Mouse (Mus musculus) neutrophil, adult 5-6 weeks (primary cell): ENCODE measurements around the gene Gys2. TPM values are rescaled to one million over a fixed set of nuclear protein-coding genes. Genes with fewer than 3 reads are reported as not detected.
"Not testable (repeated sequence)": the region's sequence is repeated elsewhere in the genome, so short reads cannot be mapped to it uniquely, and the experiment has no call there.

Experiments
- ATAC-seq: fragments of 151-379, 151-347 bp; 2 replicates; pipeline ENCODE4 v1.8.0; 2017; ENCODE audit warnings: mild to moderate bottlenecking, moderate TSS enrichment; ENCODE audit not compliant: insufficient number of reproducible peaks, poor library complexity, low FRiP score, severe bottlenecking; ENCODE audit errors: extremely low read depth
- total RNA-seq: library from RNA; stranded (forward); fragments of 200-1000 nt; gene quantifications from 2 replicates; pipeline ENCODE4 v1.2.3, GENCODE M21; 2017

Gene Gys2
- total RNA-seq, result not detected in 2 replicates

DNA sequence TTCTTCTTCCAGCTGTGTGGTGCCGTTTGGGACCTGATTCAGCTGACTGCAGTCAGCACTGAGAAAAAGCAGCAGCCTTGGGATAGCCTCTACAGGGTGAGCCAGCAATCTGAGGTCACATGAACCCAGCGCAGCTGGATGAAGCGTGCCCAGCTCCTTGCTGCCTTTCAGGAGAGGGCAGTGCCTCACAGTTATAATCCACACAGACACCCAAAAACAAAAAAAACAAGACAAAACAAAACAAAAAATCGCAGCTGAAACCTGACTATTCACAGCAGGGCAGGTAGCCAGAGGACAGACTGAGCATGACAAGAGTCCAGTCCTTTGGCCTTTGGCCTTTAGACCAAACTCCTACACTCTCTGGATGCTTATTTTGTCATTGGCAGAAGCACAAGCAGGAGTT is at the start of gene Gys2:
Gys2 (minus strand) TSS at position 309 of the 403 bp plus-strand sequence.
- ATAC-seq, result no peak

DNA sequence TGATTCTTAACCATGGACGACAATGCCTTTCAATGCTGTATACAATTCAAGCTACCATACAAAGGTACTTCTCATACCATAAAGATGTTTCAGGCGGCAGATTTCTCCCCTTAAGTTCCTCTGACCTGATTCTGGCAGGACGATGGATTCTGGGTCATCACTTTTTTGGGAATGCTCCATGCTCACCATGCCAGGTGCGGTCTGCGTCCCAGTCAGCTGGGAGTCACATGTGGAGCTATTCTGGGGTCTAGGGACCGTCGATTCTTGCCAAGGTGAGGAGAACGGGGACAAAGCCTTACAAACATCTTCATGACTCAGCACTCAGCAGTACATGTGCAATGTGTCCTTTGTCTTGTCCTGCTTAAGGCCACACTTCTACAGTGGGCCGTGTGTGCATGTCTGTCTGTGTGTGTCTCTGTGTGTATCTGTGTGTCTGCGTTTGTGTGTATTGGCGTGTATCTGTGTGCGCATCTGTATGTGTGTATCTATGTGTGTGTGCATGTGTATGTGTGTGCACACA is 48.7 kb upstream of the Gys2 start:
- ATAC-seq, result no peak

DNA sequence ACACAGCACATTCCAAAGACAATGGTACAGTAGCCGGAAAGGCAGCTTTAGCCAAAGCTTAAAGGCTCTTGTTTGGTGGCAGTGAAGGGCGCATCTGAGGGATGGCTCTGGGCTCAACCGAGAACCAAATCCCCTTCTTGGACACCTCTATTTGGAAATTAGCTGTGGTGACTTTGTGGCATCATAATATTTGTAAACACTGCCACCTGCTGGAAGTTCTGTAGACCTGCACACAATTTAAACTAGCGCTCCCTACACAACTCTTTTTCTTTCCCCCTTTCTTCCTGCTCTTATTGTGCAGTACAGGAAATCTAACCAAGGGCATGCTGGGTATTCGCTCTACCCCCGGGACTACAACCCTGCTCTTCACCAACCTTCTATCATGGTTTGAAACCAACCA is 46.2 kb upstream of the Gys2 start:
- ATAC-seq, result 0 out of 2 replicates have a peak, but pooled peaks have one; percentile 23

DNA sequence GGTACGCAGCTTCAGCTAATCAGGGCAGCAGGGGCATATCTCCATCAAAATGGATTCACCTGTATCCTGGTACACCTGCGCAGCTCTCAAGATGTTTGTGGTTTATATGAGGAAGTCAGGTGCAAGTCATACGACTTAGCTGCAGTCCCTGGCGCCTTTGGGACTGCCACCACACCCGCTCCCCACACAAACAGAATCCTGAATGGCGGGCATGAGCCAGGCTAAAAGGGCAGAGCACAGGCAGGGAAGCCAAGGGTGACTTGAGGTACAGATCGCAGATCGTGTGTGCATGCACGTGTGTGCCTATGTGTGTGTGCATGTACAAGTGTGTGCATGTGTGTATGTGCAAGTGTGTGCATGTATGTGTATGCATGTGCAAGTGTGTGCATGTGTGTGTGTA is 42.5 kb upstream of the Gys2 start:
- not testable (repeated sequence) for ATAC-seq

- no peak for ATAC-seq
Measured at GRCm38 (mm10) chr6:142514912-142515311, 42.0 kb upstream of the Gys2 start.

DNA sequence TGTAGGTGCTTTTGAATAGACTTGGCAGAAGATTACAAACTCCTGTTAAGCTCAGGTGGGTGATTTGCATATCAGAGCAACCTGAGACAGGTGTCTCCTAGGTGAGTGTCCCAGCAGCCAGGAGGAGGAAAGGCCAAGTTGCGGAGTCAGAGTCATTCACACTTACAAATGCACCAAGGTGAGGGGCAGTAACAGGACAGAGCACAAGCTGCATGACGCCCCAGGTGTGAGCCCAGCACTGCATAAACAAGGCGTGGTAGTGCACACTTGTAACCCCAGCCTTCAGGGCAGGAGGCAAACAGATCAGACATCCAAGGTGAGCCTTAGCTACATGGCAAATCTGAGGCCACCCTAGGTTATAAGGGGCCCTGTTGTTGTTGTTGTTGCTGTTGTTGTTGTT is 40.0 kb upstream of the Gys2 start:
- ATAC-seq, result no peak

- no peak for ATAC-seq
Measured at GRCm38 (mm10) chr6:142511516-142512135, 38.7 kb upstream of the Gys2 start.

DNA sequence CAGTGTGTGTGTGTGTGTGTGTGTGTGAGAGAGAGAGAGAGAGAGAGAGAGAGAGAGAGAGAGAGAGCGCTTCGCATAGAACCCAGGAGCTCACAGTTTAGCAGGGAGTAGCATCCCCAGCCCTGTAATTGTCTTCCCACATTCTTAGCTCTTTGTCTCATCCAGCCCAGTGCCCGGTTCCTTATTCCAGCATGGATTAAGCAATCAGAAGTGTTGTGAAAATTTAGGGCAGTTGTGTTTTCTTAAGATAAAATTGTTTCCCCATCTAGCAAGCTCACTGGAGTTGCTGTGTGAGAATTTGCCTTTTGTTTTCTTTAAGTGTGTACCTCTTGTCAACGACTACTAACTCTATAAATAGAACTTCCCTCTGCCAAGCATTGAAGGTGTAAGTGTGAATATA is 35.8 kb upstream of the Gys2 start:
- no peak for ATAC-seq

DNA sequence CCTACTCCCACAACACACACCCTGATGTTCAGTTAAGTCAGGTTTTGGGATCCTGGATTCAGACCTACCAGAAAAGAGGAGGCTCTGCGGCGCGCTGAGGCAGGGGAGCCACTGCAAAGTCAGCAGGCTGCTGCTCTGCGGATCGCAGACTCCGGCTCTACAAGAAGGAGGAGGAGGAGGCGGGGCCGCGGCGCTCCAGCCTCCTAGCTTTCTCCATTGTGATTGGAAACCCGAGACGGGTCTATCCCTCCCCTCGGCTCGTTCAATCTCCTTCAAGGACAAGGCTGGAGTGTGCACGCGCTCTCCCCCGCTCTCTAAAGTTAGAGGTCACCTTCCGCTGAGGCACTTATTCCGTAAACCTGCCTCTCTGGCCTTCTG is 34.9 kb upstream of the Gys2 start, which contains the start of gene Ldhb:
Ldhb (minus strand) TSS at position 173 of the 378 bp plus-strand sequence.
- ATAC-seq, result peak; percentile 57

DNA sequence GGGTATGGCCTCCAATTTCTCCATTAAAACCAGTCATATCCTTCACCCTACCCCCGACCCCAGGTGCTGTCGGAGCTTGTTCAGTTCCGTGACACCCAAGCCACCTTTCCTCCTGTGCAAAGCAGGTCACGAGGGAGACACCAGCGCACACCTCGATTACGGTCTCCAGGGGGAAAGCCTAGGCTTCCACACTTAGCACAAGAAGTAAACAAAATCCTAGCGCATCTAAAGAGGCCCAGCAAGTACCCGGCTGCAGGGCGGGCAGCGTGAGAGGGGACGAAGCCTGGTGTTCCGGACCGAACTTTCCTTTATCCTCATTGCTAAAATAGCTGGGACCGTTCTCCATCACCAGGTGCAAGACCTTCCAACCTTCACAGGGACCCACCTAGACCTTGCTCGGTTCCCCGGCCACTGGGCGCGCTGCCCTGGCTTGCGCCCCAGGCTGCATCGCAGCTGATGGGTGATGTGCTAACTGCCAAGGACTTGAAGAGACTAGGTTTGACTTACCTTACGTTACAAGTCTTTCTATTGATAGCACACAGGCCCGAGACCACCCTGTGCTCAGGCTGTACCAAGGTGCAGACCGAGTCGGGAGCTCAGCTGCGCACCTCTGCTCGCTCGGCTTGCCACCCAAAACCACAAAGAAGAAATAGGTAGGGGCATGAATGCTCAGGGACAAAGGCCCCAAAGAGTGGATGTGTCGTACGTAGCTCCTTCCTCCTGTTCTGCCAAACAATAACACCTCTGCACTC is 34.3 kb upstream of the Gys2 start:
- no peak for ATAC-seq

- ATAC-seq, result no peak
Measured at GRCm38 (mm10) chr6:142506338-142507032, 33.6 kb upstream of the Gys2 start.

DNA sequence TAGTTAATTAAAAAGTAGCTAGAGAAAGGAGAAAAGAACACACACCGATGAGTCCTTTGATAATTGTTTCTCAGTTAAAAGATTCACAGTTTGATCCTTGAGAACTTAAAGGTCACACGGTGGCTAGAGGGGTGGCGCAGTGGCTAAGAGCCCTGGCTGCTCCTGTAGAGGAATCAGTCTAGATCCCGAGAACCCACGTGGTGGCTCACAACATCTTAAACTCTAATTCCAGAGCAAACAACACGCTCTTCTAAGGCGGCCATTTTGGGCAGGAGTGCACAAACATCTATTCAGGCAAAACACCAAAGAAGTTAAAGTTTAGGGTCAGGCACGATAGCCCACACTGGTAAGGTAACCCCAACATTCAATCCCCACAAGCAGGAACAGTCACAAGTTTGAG is 30.7 kb upstream of the Gys2 start:
- no peak for ATAC-seq

DNA sequence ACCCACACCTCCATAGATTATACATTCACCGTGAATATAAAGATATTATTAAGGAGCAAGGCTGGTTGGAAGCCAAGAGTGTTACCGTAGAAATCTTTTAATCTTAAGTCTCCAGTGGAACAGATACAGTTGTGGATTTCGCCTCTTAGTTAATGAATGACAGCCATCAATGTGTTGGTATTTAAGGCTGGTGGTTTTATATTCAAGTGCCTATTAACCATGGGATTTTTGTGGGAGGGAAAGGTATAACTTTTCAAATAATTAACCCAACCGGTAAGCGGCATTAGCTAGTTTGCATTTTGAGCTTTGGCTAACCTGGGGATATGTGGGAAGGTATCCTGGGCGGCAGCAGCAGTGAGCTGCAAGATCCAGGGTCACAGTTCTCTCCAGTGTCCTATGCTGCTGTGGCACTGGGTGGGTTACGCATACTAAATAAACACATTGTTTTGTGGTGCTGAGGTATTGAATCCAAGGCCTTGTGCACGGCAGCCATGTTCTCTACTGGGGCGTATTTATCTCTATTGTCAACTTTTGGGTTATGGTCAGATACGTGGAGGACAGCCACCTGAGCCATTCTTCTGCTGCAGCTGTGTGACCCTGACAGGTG is 29.7 kb upstream of the Gys2 start:
- no peak for ATAC-seq

DNA sequence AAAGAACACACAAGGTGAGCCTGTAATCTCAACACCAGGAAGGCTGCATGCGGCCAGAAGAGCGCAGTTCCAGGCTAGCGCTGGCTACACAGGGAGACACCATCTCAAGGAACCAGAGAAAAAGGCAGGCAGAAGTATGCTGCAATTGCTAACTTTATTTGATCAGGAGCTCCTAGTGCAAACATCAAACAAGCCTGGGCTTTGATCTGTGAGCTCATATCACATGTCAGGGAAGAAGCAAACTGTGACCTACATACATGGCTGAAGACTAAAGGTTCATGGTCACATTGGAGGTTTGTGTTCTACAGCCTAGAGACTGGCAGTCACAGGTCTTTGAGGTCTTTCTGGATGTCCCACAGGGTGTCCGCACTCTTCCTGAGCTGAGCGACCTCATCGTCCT is 17.2 kb upstream of the Gys2 start:
- ATAC-seq, result not testable (repeated sequence)

DNA sequence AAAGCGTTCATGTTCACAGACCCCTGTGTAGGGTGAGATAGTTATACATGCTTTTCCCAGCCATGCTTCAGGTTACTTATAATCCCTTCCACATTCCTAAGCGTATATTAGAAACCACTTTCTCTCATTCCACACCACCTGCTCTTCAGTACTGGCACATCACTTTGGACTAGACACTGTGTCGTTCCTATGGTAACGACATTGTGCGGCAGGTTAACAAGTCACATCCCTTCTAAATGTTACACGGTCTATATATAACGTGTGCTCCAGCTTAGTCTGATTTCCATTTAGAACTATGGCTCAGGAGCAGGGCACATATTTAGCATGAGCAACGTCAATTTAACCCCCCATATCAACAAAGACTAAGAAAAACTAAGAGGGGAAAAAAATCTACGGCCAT is 14.7 kb upstream of the Gys2 start:
- no peak for ATAC-seq

DNA sequence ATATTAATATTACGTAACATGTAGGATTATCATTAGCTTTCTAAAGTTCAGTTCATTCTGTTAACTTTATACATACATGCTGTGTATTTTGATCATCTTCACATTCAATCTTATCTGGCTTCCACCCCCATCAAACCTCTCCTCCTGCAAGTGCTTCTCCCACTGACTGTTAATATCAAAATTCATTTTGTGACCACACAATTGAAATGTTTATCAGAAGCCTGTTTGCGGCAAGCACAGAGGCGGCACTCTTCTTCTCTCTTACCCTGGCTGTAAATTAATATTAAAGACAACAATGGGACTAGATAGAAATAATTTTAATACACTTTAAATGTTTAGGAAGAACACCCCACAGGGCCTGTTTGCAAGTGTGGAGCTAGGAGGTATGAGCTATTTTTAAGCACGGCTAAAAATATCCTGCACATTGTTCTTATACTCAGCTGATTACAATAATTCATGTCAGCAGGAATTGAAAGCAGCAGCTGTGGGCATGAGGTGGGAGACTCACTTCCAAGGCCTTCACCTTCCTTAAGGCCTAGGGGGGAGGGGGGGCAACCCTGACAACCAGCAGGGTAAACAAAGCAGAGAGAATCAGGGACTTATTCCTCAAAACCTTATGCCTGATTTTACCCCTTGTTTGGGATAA is 12.7 kb upstream of the Gys2 start:
- ATAC-seq, result no peak

GRCm38 (mm10) chr6:142477239-142477638 is 4.3 kb upstream of the Gys2 start:
- no peak for ATAC-seq

- no peak for ATAC-seq
Measured at GRCm38 (mm10) chr6:142471141-142471540, 1.8 kb downstream of the Gys2 start.

DNA sequence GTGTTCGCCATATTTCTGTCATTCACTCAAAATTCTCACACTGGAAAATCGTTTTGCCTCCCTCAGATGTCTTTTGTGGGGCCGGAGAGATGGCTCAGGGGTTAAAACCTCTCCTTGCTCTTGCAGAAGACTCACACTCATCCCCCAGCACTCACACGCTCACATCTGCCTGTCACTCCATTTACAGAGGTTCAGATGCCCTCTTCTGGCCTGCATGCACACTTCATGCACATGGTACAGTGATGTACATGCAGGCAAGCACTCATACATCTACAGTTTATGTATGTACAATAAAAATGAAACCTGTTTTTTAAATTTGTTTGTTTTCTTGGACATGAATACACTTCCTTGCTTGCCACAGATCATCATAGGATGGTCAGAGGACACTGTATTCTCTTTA is 3.3 kb downstream of the Gys2 start:
- ATAC-seq, result no peak
